Mouse (Mus musculus) layer of hippocampus, postnatal 14 days (tissue): ENCODE measurements at regions not wholly inside any gene's neighbourhood (a gene's known extent, or its start where the extent isn't known, plus 50 kb on each side); places are given as distances from the start of the nearest gene placed in this dataset.
A peak's percentile ranks its signal among the peaks of the same experiment; 100 is the strongest.

Experiments used
- DNase-seq, 2 experiments: peaks; one replicate each; pipeline ENCODE4 v3.0.0; 2021 to 2022; ENCODE audit warnings: low spot score in 2 of 2, mixed read lengths in 1 of 2

- no peak for DNase-seq
These were observed 324.3 kb upstream of the Tmem132c start for GRCm38 (mm10) chr5:126917300-126917699.

GRCm38 (mm10) chr5:126933466-126933865 lies 308.1 kb upstream of the Tmem132c start:
- DNase-seq: no peak

GRCm38 (mm10) chr5:126944861-126945260 lies 296.7 kb upstream of the Tmem132c start:
- peak; percentile 17 to 28 for DNase-seq

GRCm38 (mm10) chr5:126954189-126954588 lies 287.4 kb upstream of the Tmem132c start:
- no peak for DNase-seq

- DNase-seq: no peak
These were observed 287.0 kb upstream of the Tmem132c start for GRCm38 (mm10) chr5:126954634-126955033.

GRCm38 (mm10) chr5:126964577-126964976 lies 277.0 kb upstream of the Tmem132c start:
- no peak for DNase-seq

GRCm38 (mm10) chr5:126967076-126967475 lies 274.5 kb upstream of the Tmem132c start:
- no peak for DNase-seq

GRCm38 (mm10) chr5:126969373-126969772 lies 272.2 kb upstream of the Tmem132c start:
- DNase-seq: no peak

GRCm38 (mm10) chr5:126971284-126971683 lies 270.3 kb upstream of the Tmem132c start:
- no peak for DNase-seq

- no peak for DNase-seq
These were observed 269.6 kb upstream of the Tmem132c start for GRCm38 (mm10) chr5:126971981-126972380.

GRCm38 (mm10) chr5:126973425-126973824 lies 268.2 kb upstream of the Tmem132c start:
- no peak for DNase-seq

- DNase-seq: peak; percentile 5 to 27
These were observed 267.0 kb upstream of the Tmem132c start for GRCm38 (mm10) chr5:126974565-126974964.

- no peak for DNase-seq
These were observed 246.0 kb upstream of the Tmem132c start for GRCm38 (mm10) chr5:126995577-126995976.

- peak in 1 of 2 experiments; percentile 4 for DNase-seq
These were observed 227.4 kb upstream of the Tmem132c start for GRCm38 (mm10) chr5:127014166-127014565.

- DNase-seq: no peak
These were observed 225.0 kb upstream of the Tmem132c start for GRCm38 (mm10) chr5:127016467-127017060.

- DNase-seq: no peak
These were observed 223.6 kb upstream of the Tmem132c start for GRCm38 (mm10) chr5:127017971-127018370.

GRCm38 (mm10) chr5:127036472-127036871 lies 205.1 kb upstream of the Tmem132c start:
- no peak for DNase-seq

- no peak for DNase-seq
These were observed 183.8 kb upstream of the Tmem132c start for GRCm38 (mm10) chr5:127057770-127058169.

- DNase-seq: no peak
These were observed 167.3 kb upstream of the Tmem132c start for GRCm38 (mm10) chr5:127074327-127074726.
